Mouse (Mus musculus) CH12.LX (cell line): ENCODE measurements around the gene Nhej1. TPM values are rescaled to one million over a fixed set of nuclear protein-coding genes. Genes with fewer than 3 reads are reported as not detected.

Experiments used
- DNase-seq: peaks from one replicate; pipeline ENCODE4 v3.0.0-alpha.2; 2013; ENCODE audit errors: extremely low read depth
- H3K27ac ChIP-seq: 2 replicates; pipeline ENCODE4 v1.5.1; 2012; ENCODE audit warnings: low read depth, mild to moderate bottlenecking, control low read depth, moderate library complexity; ENCODE audit not compliant: insufficient read depth
- H3K27me3 ChIP-seq: replicated peaks from 2 replicates; pipeline ENCODE3; 2012; ENCODE audit warnings: inconsistent platforms
- H3K36me3 ChIP-seq, 2 experiments: replicated peaks in 1 of 2; 2 replicates each; pipeline versions ENCODE3 to v1.6.1; 2012; ENCODE audit warnings: inconsistent platforms in 1 of 2, low read length in 1 of 2, mild to moderate bottlenecking in 1 of 2, mixed read lengths in 1 of 2, moderate library complexity in 1 of 2; ENCODE audit not compliant: control insufficient read depth in 1 of 2, insufficient read depth in 1 of 2
- H3K4me1 ChIP-seq, 2 experiments: 2 replicates each; pipeline ENCODE4 v1.6.1; 2012; ENCODE audit warnings: inconsistent platforms in 1 of 2, moderate library complexity in 1 of 2; ENCODE audit not compliant: insufficient read depth in 2 of 2, control insufficient read depth in 1 of 2
- H3K4me2 ChIP-seq: 2 replicates; pipeline ENCODE4 v1.6.1; 2012; ENCODE audit warnings: low read depth, mild to moderate bottlenecking, control low read depth; ENCODE audit not compliant: poor library complexity, insufficient read depth, severe bottlenecking
- H3K4me3 ChIP-seq, 3 experiments: fragments of 150-350 bp in 1 of 3; sonication (generic) in 1 of 3; replicated peaks in 1 of 3; 2 replicates each; pipeline versions ENCODE3 to v1.5.1; 2011 to 2012; ENCODE audit warnings: low read depth in 2 of 3, low read length in 2 of 3, mild to moderate bottlenecking in 2 of 3, moderate library complexity in 2 of 3, control low read depth in 1 of 3, improper control_type of control experiment in 1 of 3, inconsistent platforms in 1 of 3, mixed read lengths in 1 of 3; ENCODE audit not compliant: poor library complexity in 1 of 3
- H3K79me2 ChIP-seq: replicated peaks from 2 replicates; pipeline ENCODE4 v1.6.1; 2012; ENCODE audit warnings: mild to moderate bottlenecking, moderate library complexity; ENCODE audit not compliant: control insufficient read depth, poor library complexity, insufficient read depth, severe bottlenecking; ENCODE audit errors: extremely low read depth
- H3K9ac ChIP-seq: 2 replicates; pipeline ENCODE4 v1.6.1; 2012; ENCODE audit warnings: low read depth, mild to moderate bottlenecking, control low read depth, moderate library complexity; ENCODE audit not compliant: insufficient read depth
- H3K9me3 ChIP-seq: replicated peaks from 2 replicates; pipeline ENCODE3; 2012; ENCODE audit warnings: low read length, inconsistent platforms, mixed read lengths
- CHD2 ChIP-seq: IDR thresholded peaks from 2 replicates; pipeline ENCODE4 v1.6.1; 2011; ENCODE audit warnings: low read length, improper control_type of control experiment
- CTCF ChIP-seq, 2 experiments: IDR thresholded peaks in 1 of 2; conservative IDR thresholded peaks in 1 of 2; 2 replicates each; pipeline ENCODE4 v1.5.1; 2011 to 2012; ENCODE audit warnings: low read depth in 2 of 2, low read length in 2 of 2, improper control_type of control experiment in 1 of 2, inconsistent platforms in 1 of 2, mild to moderate bottlenecking in 1 of 2, moderate library complexity in 1 of 2
- ELF1 ChIP-seq: IDR thresholded peaks from 2 replicates; pipeline ENCODE4 v1.6.1; 2014; ENCODE audit warnings: low read depth, mild to moderate bottlenecking, inconsistent platforms, low read length, improper control_type of control experiment
- EP300 ChIP-seq: IDR thresholded peaks from 2 replicates; pipeline ENCODE4 v1.6.1; 2011; ENCODE audit warnings: low read length, improper control_type of control experiment
- GABPA ChIP-seq: IDR thresholded peaks from 2 replicates; pipeline ENCODE4 v1.6.1; 2012; ENCODE audit warnings: low read depth, low read length, improper control_type of control experiment, inconsistent platforms; ENCODE audit not compliant: insufficient replicate concordance
- HCFC1 ChIP-seq: IDR thresholded peaks from 2 replicates; pipeline ENCODE4 v1.6.1; 2012; ENCODE audit warnings: low read depth, mild to moderate bottlenecking, inconsistent platforms, low read length, improper control_type of control experiment
- IRF4 ChIP-seq: IDR thresholded peaks from 2 replicates; pipeline ENCODE4 v1.6.1; 2014; ENCODE audit warnings: low read depth, mild to moderate bottlenecking, inconsistent platforms, low read length, improper control_type of control experiment
- JUN ChIP-seq: IDR thresholded peaks from 2 replicates; pipeline ENCODE4 v1.6.1; 2011; ENCODE audit warnings: low read depth, mild to moderate bottlenecking, low read length, improper control_type of control experiment, moderate library complexity; ENCODE audit not compliant: insufficient read depth
- MAFK ChIP-seq: IDR thresholded peaks from 2 replicates; pipeline ENCODE4 v1.6.1; 2011; ENCODE audit warnings: low read length, improper control_type of control experiment; ENCODE audit not compliant: insufficient replicate concordance
- MXI1 ChIP-seq: IDR thresholded peaks from 2 replicates; pipeline ENCODE4 v1.6.1; 2011; ENCODE audit warnings: mild to moderate bottlenecking, low read depth, low read length, improper control_type of control experiment
- NRF1 ChIP-seq: IDR thresholded peaks from 2 replicates; pipeline ENCODE4 v1.6.1; 2014; ENCODE audit warnings: low read depth, mild to moderate bottlenecking, inconsistent platforms, low read length, improper control_type of control experiment, moderate library complexity
- PAX5 ChIP-seq: IDR thresholded peaks from 2 replicates; pipeline ENCODE4 v1.6.1; 2012; ENCODE audit warnings: low read length, inconsistent platforms, mixed read lengths
- RAD21 ChIP-seq: IDR thresholded peaks from 2 replicates; pipeline ENCODE4 v1.6.1; 2011; ENCODE audit warnings: low read depth, mild to moderate bottlenecking, low read length, improper control_type of control experiment, moderate library complexity
- SMC3 ChIP-seq: IDR thresholded peaks from 2 replicates; pipeline ENCODE4 v1.6.1; 2011; ENCODE audit warnings: low read depth, low read length, improper control_type of control experiment
- TBP ChIP-seq: conservative IDR thresholded peaks from 2 replicates; pipeline ENCODE4 v1.6.1; 2011; ENCODE audit warnings: low read depth, low read length, improper control_type of control experiment
- TCF12 ChIP-seq: IDR thresholded peaks from 2 replicates; pipeline ENCODE4 v1.6.1; 2014; ENCODE audit warnings: low read depth, mild to moderate bottlenecking, inconsistent platforms, low read length, improper control_type of control experiment
- ZC3H11A ChIP-seq: IDR thresholded peaks from 2 replicates; pipeline ENCODE4 v1.6.1; 2012; ENCODE audit warnings: low read depth, mild to moderate bottlenecking, inconsistent platforms, low read length, improper control_type of control experiment
- ZKSCAN1 ChIP-seq: IDR thresholded peaks from 2 replicates; pipeline ENCODE4 v1.6.1; 2012; ENCODE audit warnings: low read depth, inconsistent platforms, low read length, improper control_type of control experiment, borderline replicate concordance
- ZMIZ1 ChIP-seq: IDR thresholded peaks from 2 replicates; pipeline ENCODE4 v1.6.1; 2012; ENCODE audit warnings: low read depth, mild to moderate bottlenecking, inconsistent platforms, low read length, improper control_type of control experiment
- dilution Hi-C: fragments of 300-500 bp; cut with MboI; formaldehyde crosslinking; loops from 2 replicates; pipeline ENCODE4 v1.14.3; 2020; ENCODE audit warnings: low sequenced_read_pairs; ENCODE audit not compliant: extremely low pct_unique_long_range_greater_than_20kb, extremely low pct_ligation_motif_present
- in situ Hi-C: fragments of 300-500 bp; cut with MboI; formaldehyde crosslinking; loops from 3 replicates; pipeline ENCODE4 v1.14.3; 2019; ENCODE audit warnings: low sequenced_read_pairs, low pct_ligation_motif_present, low pct_unique_long_range_greater_than_20kb, mixed read lengths
- polyA plus RNA-seq: library from polyadenylated mRNA; unstranded; fragments of >175 nt; gene quantifications from 2 replicates; pipeline ENCODE4 v1.2.1, GENCODE M21; 2012; ENCODE audit warnings: low read depth; ENCODE audit not compliant: insufficient read length
- total RNA-seq, 2 experiments: library from RNA; depleted of rRNA; stranded (reverse); fragments of 300-350 nt in 1 of 2; fragments of >200 nt in 1 of 2; gene quantifications; 2 replicates each; pipeline ENCODE4 v1.2.3; 2012 to 2014

Gene Nhej1
- total and polyA plus RNA-seq, 3 experiments = 2.8 to 4.0 (median 3.7) TPM

DNA sequence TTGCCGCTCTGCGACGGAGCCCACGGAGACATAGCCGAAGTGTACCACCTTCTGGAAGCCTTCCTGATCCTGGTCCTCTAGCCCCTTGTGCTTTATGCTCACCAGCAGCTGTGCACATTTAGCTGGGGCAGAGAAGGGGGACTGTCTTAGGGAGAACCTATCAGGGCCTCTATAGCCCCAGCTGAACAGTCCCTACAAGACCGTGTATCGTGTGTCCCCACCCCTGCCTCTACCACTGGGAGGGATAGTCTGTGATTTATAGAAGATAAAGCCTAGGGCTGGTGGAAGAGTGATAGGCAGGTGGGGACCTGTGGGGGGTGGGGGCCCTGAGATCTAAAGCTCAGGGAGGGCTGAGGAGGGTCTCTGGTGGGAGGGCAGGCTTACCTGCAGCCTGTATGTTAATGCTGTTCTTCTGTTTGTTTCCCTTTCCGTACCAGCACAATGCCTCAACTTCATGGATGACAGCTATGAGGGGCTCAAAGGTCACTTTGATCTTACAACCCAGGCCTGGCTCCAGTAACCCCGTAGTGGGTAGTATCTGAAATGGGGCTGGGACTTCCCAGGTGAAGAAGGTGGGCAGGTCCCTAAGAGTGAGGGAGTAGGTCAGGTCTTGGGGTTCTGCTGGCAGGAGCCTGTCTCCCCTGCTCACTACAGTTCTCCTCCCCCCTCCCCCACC lies 197.2 kb downstream of the Nhej1 start (continued):
- TF ChIP-seq IRF4 = no peak
- TF ChIP-seq CHD2 = no peak
- TF ChIP-seq, all 38 proteins: peak for 0

- no peak overlapping the region for H3K27ac ChIP-seq
- H3K36me3 ChIP-seq = no peaks in the 10 kb centered on the region
- DNase-seq = no peak
Measured at GRCm38 (mm10) chr1:74926721-74927120, 198.3 kb downstream of the Nhej1 start.

DNA sequence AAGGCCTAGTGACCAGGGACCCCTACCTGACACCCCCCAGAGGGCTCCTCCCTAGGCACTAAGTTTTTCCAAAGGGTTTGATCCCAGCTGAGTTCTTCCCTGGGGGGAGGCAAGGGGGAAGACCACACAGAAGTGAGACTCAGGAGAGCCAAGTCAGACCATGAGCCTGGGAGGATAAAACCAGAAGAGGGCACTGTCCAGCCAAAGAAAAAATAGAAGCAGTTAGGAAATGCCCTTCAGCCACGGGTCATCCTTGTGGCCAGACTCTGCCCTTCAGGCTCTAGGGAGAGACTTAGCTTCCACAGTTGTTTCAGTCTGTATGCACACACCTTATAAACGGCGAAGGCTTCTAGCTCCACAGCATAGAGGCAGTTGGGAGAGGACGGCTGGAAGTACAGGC lies 200.5 kb downstream of the Nhej1 start:
- no peak overlapping the region for H3K4me2 ChIP-seq
- H3K36me3 ChIP-seq = no peaks in the 10 kb centered on the region
- no peaks in the 10 kb centered on the region for H3K79me2 ChIP-seq
- in situ Hi-C loops (no loop called here), dilution Hi-C loops (no loop called here)
- DNase-seq = no peak
- peaks cover 0 to 2% of the 10 kb centered on the region in 2 experiments; a peak in 1 of 4 replicates for H3K4me1 ChIP-seq
- no peak overlapping the region for H3K9ac ChIP-seq
- H3K27me3 ChIP-seq = peaks cover 83% of the 10 kb centered on the region
- peak in 1 of 2 experiments; percentile 37; a peak in 2 of 4 replicates for TF ChIP-seq CTCF (conservative IDR thresholded peaks at IDR 0.05 in 1 of 2, IDR thresholded peaks at IDR 0.05 in 1 of 2; ENCODE audit: low read depth in 2 of 2, low read length in 2 of 2)
- peak; percentile 9 for TF ChIP-seq RAD21
- TF ChIP-seq JUN = no peak
- no peak overlapping the region for H3K4me3 ChIP-seq
- no peak overlapping the region for H3K27ac ChIP-seq
- no peaks in the 10 kb centered on the region for H3K9me3 ChIP-seq

More at GRCm38 (mm10) chr1:74926721-74927120, 198.3 kb downstream of the Nhej1 start:
- no peak overlapping the region for H3K4me2 ChIP-seq
- dilution Hi-C loops = no loop called here
- in situ Hi-C loops = loop anchor here (25.0 kb wide), 2 partner anchors 336 to 536 kb away; partner anchors contain the start of genes Asic4 and Ptprn
- no peak for TF ChIP-seq NRF1
- peak; percentile 56 for TF ChIP-seq RAD21
- no peak for TF ChIP-seq HCFC1
- no peak for TF ChIP-seq PAX5
- TF ChIP-seq ZC3H11A = no peak
- no peak for TF ChIP-seq MXI1
- TF ChIP-seq CTCF (conservative IDR thresholded peaks at IDR 0.05 in 1 of 2, IDR thresholded peaks at IDR 0.05 in 1 of 2; ENCODE audit: low read depth in 2 of 2, low read length in 2 of 2) = peak; percentile 75 to 85
- no peak for TF ChIP-seq ZKSCAN1
- TF ChIP-seq TCF12 = 0 out of 2 replicates have a peak, but pooled peaks have one; percentile 12
- TF ChIP-seq MAFK = no peak
- peak; percentile 71 for TF ChIP-seq SMC3
- no peak for TF ChIP-seq TBP
- no peak for TF ChIP-seq EP300
- no peak for TF ChIP-seq ELF1
- TF ChIP-seq ZMIZ1 = no peak
- TF ChIP-seq GABPA = no peak
- H3K4me1 ChIP-seq = peaks cover 0 to 2% of the 10 kb centered on the region in 2 experiments; a peak in 1 of 4 replicates
- no peak overlapping the region for H3K4me3 ChIP-seq
- peaks cover 83% of the 10 kb centered on the region for H3K27me3 ChIP-seq
- no peak overlapping the region for H3K9ac ChIP-seq
- no peaks in the 10 kb centered on the region for H3K79me2 ChIP-seq
- H3K9me3 ChIP-seq = no peaks in the 10 kb centered on the region

Other genes starting within 250 kb of the Nhej1 start
- not detected in 2 replicates for gene Fev, start 239.8 kb downstream of the Nhej1 start, total RNA-seq (2012; rRNA removed)
- gene Fev, start 239.8 kb downstream of the Nhej1 start, total RNA-seq (2014; rRNA removed) = not detected in 2 replicates
- not detected in 2 replicates for gene Fev, start 239.8 kb downstream of the Nhej1 start, polyA plus RNA-seq
- 0.55 TPM in 1 of 2 replicates, not detected in the other for gene Cryba2, start 232.1 kb downstream of the Nhej1 start, total RNA-seq (2012; rRNA removed)
- gene Cryba2, start 232.1 kb downstream of the Nhej1 start, total RNA-seq (2014; rRNA removed) = not detected in 2 replicates
- 0.30 and 0.78 TPM in 2 replicates for gene Cryba2, start 232.1 kb downstream of the Nhej1 start, polyA plus RNA-seq
- gene Cfap65, start 189.6 kb downstream of the Nhej1 start, total RNA-seq (2012; rRNA removed) = not detected in 2 replicates
- gene Cfap65, start 189.6 kb downstream of the Nhej1 start, total RNA-seq (2014; rRNA removed) = 0.04 TPM in 1 of 2 replicates, not detected in the other
- gene Cfap65, start 189.6 kb downstream of the Nhej1 start, polyA plus RNA-seq = not detected in 2 replicates
- gene Ihh, start 173.5 kb downstream of the Nhej1 start, total RNA-seq (2012; rRNA removed) = not detected in 2 replicates
- gene Ihh, start 173.5 kb downstream of the Nhej1 start, total RNA-seq (2014; rRNA removed) = not detected in 2 replicates
- not detected in 2 replicates for gene Ihh, start 173.5 kb downstream of the Nhej1 start, polyA plus RNA-seq
- not detected in 2 replicates for gene Slc23a3, start 8.7 kb upstream of the Nhej1 start, total RNA-seq (2012; rRNA removed)
- not detected in 2 replicates for gene Slc23a3, start 8.7 kb upstream of the Nhej1 start, total RNA-seq (2014; rRNA removed)
- gene Slc23a3, start 8.7 kb upstream of the Nhej1 start, polyA plus RNA-seq = not detected in 2 replicates
- gene Cnppd1, start 17.5 kb upstream of the Nhej1 start, total RNA-seq (2012; rRNA removed) = 32.2 and 47.2 TPM in 2 replicates
- 10.9 and 12.3 TPM in 2 replicates for gene Cnppd1, start 17.5 kb upstream of the Nhej1 start, total RNA-seq (2014; rRNA removed)
- gene Cnppd1, start 17.5 kb upstream of the Nhej1 start, polyA plus RNA-seq = 14.2 and 16.2 TPM in 2 replicates
- 26.5 and 27.9 TPM in 2 replicates for gene Retreg2, start 17.6 kb upstream of the Nhej1 start, total RNA-seq (2012; rRNA removed)
- gene Retreg2, start 17.6 kb upstream of the Nhej1 start, total RNA-seq (2014; rRNA removed) = 12.8 and 14.6 TPM in 2 replicates
- gene Retreg2, start 17.6 kb upstream of the Nhej1 start, polyA plus RNA-seq = 24.1 and 27.9 TPM in 2 replicates
- gene Zfand2b, start 43.4 kb upstream of the Nhej1 start, total RNA-seq (2012; rRNA removed) = 30.5 and 40.7 TPM in 2 replicates
- 14.1 and 15.7 TPM in 2 replicates for gene Zfand2b, start 43.4 kb upstream of the Nhej1 start, total RNA-seq (2014; rRNA removed)
- gene Zfand2b, start 43.4 kb upstream of the Nhej1 start, polyA plus RNA-seq = 19.5 and 20.9 TPM in 2 replicates
- gene Abcb6, start 55.2 kb upstream of the Nhej1 start, total RNA-seq (2012; rRNA removed) = 26.0 and 29.0 TPM in 2 replicates
- 15.5 and 20.1 TPM in 2 replicates for gene Abcb6, start 55.2 kb upstream of the Nhej1 start, total RNA-seq (2014; rRNA removed)
- gene Abcb6, start 55.2 kb upstream of the Nhej1 start, polyA plus RNA-seq = 19.2 and 22.3 TPM in 2 replicates
- 13.2 and 19.6 TPM in 2 replicates for gene Ankzf1, start 67.0 kb upstream of the Nhej1 start, total RNA-seq (2012; rRNA removed)
- gene Ankzf1, start 67.0 kb upstream of the Nhej1 start, total RNA-seq (2014; rRNA removed) = 20.4 and 21.1 TPM in 2 replicates
- gene Ankzf1, start 67.0 kb upstream of the Nhej1 start, polyA plus RNA-seq = 13.3 TPM in 2 replicates
- 9.2 and 15.6 TPM in 2 replicates for gene Atg9a, start 67.0 kb upstream of the Nhej1 start, total RNA-seq (2012; rRNA removed)
- gene Atg9a, start 67.0 kb upstream of the Nhej1 start, total RNA-seq (2014; rRNA removed) = 4.4 and 6.1 TPM in 2 replicates
- 10.1 and 12.9 TPM in 2 replicates for gene Atg9a, start 67.0 kb upstream of the Nhej1 start, polyA plus RNA-seq
- gene Glb1l, start 85.6 kb upstream of the Nhej1 start, total RNA-seq (2012; rRNA removed) = 3.6 and 4.6 TPM in 2 replicates
- 2.4 and 5.0 TPM in 2 replicates for gene Glb1l, start 85.6 kb upstream of the Nhej1 start, total RNA-seq (2014; rRNA removed)
- 10.0 and 10.8 TPM in 2 replicates for gene Glb1l, start 85.6 kb upstream of the Nhej1 start, polyA plus RNA-seq
- gene Stk16, start 85.6 kb upstream of the Nhej1 start, total RNA-seq (2012; rRNA removed) = 48.6 and 64.1 TPM in 2 replicates
- gene Stk16, start 85.6 kb upstream of the Nhej1 start, total RNA-seq (2014; rRNA removed) = 58.2 and 60.6 TPM in 2 replicates
- gene Stk16, start 85.6 kb upstream of the Nhej1 start, polyA plus RNA-seq = 61.4 and 67.3 TPM in 2 replicates
- 180 and 259 TPM in 2 replicates for gene Tuba4a, start 94.7 kb upstream of the Nhej1 start, total RNA-seq (2012; rRNA removed)
- 168 and 192 TPM in 2 replicates for gene Tuba4a, start 94.7 kb upstream of the Nhej1 start, total RNA-seq (2014; rRNA removed)
- gene Tuba4a, start 94.7 kb upstream of the Nhej1 start, polyA plus RNA-seq = 259 and 294 TPM in 2 replicates
- 0.30 TPM in 1 of 2 replicates, not detected in the other for gene A630095N17Rik, start 106.9 kb upstream of the Nhej1 start, total RNA-seq (2012; rRNA removed)
- 0.74 and 1.4 TPM in 2 replicates for gene A630095N17Rik, start 106.9 kb upstream of the Nhej1 start, total RNA-seq (2014; rRNA removed)
- 0.74 and 0.78 TPM in 2 replicates for gene A630095N17Rik, start 106.9 kb upstream of the Nhej1 start, polyA plus RNA-seq
- gene Dnajb2, start 111.2 kb upstream of the Nhej1 start, total RNA-seq (2012; rRNA removed) = 13.8 and 14.7 TPM in 2 replicates
- 4.6 and 6.8 TPM in 2 replicates for gene Dnajb2, start 111.2 kb upstream of the Nhej1 start, total RNA-seq (2014; rRNA removed)
- gene Dnajb2, start 111.2 kb upstream of the Nhej1 start, polyA plus RNA-seq = 15.2 and 15.3 TPM in 2 replicates
- gene Ptprn, start 139.3 kb upstream of the Nhej1 start, total RNA-seq (2012; rRNA removed) = 0.04 TPM in 1 of 2 replicates, not detected in the other
- not detected in 2 replicates for gene Ptprn, start 139.3 kb upstream of the Nhej1 start, total RNA-seq (2014; rRNA removed)
- 0.16 TPM in 1 of 2 replicates, not detected in the other for gene Ptprn, start 139.3 kb upstream of the Nhej1 start, polyA plus RNA-seq
- gene Resp18, start 153.2 kb upstream of the Nhej1 start, total RNA-seq (2012; rRNA removed) = not detected in 2 replicates
- gene Resp18, start 153.2 kb upstream of the Nhej1 start, total RNA-seq (2014; rRNA removed) = not detected in 2 replicates
- not detected in 2 replicates for gene Resp18, start 153.2 kb upstream of the Nhej1 start, polyA plus RNA-seq
- gene Dnpep, start 192.8 kb upstream of the Nhej1 start, total RNA-seq (2012; rRNA removed) = 67.3 and 73.8 TPM in 2 replicates
- 48.4 and 50.4 TPM in 2 replicates for gene Dnpep, start 192.8 kb upstream of the Nhej1 start, total RNA-seq (2014; rRNA removed)
- 35.0 and 39.8 TPM in 2 replicates for gene Dnpep, start 192.8 kb upstream of the Nhej1 start, polyA plus RNA-seq
- gene Des, start 235.1 kb upstream of the Nhej1 start, total RNA-seq (2012; rRNA removed) = 9.1 and 9.3 TPM in 2 replicates
- 10.0 and 11.7 TPM in 2 replicates for gene Des, start 235.1 kb upstream of the Nhej1 start, total RNA-seq (2014; rRNA removed)
- 18.9 and 20.9 TPM in 2 replicates for gene Des, start 235.1 kb upstream of the Nhej1 start, polyA plus RNA-seq